Mouse (Mus musculus): ENCODE results near the gene Oxsm.

The Oxsm gene

DNA sequence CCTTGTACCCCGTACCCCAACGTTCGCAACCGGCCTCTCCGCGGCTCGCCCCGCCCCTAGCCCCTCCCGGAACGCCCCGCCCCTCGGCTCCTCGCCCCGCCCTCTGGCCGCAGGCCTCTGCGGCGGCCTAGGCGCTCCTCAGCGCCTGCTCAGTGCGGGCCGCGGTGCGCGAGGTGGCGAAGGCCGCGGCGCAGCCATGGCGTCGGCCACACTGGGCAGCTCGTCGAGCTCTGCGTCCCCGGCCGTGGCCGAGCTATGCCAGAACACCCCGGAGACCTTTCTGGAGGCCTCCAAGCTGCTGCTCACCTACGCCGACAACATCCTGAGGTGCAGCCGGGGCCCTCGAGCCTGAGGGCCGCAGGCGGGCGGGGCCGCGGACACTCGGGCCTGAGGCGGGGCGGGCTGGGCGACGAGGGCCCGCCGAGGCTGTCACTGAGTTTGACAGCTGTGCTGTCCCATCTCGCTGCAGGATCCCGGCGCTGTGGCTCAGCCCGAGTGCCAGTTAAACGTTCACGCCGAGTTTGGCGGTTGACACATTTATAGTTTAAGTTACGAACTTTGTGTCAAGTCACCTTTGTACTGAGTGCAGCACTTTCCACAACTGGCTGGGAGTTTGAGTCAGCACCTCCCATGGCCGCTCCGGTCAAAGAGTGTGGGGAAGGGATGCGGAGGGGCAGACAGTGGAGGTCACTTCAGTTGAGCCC is at the start of gene Oxsm, which contains the start of gene Ngly1:
Oxsm (minus strand) TSS at position 638 of the 704 bp plus-strand sequence.
Ngly1 (plus strand) TSS at position 110 of the 704 bp plus-strand sequence.
- peak; percentile 89 for DNase-seq (ENCODE audit: low read depth)

DNA sequence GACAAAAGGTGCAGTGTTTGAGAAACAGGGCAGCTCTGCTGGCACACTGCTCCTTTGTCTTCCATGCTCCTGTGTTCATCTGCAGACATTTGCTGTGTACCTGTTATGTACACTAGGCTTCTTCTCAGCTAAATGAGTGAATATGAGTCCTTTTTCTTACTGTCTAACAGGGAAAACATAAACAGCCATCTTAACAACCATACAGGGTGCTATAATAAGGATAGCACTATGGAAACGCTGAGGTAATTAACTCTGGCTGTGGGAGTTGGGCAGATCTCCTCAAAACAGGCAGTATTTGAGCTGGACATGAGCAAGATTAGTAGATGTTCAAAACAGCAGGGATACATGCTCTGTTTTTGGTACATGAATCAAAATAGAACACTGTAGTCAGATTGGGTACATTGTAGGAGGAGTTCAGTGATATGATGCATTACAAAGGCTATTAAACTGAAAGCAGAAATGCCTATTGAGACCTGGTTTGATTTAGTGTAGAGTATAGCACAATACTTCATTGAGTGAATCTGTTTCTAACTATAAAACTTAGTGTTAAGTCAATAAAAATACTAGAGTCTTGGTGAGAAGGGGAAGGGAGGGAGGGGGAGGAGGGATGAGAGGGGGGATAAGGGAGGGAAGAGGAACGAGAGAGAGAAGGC is 47.3 kb upstream of the Oxsm start:
- DNase-seq (ENCODE audit: low read depth): no peak

DNA sequence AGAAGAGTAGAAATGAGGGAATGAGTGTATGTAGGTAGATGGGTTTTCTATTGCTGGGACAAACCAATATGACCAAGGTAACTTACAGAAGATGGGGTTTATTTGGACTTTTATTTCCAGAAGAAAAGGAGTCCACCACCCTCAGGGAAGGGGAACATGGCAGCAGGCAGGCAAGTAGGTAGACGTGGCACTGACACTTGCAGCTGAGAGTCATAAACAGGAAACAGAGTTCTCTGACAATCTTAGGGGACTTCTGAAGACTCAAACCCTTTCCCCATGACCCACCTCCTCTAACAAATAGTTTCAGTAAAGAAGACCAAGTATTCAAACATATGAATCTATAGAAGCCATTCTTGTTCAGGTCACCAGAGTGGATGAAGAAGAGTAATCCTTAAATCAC is 44.3 kb upstream of the Oxsm start:
- peak; percentile 10 for DNase-seq (ENCODE audit: low read depth)

- no peak for DNase-seq (ENCODE audit: low read depth)
Observed at GRCm38 (mm10) chr14:16293015-16293414, 43.4 kb upstream of the Oxsm start.

DNA sequence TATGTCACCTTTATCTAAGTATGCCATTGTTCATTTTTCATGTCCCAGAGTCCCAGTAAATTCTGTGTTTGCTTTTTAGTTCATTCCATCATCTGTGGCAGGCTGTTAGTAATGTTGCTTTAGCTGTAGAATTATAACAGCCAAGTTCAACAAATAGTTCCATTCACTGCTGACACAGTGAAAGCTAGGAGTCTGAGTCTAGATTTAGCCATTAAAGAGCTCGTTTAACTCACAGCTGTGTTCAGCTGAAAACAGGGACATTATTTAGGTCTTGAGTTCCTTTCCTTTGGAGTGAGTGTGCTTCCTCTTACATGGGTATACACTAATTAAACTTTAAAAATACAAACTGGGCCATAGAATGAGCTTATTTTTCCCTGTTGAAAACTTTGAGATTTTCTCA is 42.8 kb upstream of the Oxsm start:
- no peak for DNase-seq (ENCODE audit: low read depth)

GRCm38 (mm10) chr14:16283966-16284365 is 34.4 kb upstream of the Oxsm start:
- no peak for DNase-seq (ENCODE audit: low read depth)

DNA sequence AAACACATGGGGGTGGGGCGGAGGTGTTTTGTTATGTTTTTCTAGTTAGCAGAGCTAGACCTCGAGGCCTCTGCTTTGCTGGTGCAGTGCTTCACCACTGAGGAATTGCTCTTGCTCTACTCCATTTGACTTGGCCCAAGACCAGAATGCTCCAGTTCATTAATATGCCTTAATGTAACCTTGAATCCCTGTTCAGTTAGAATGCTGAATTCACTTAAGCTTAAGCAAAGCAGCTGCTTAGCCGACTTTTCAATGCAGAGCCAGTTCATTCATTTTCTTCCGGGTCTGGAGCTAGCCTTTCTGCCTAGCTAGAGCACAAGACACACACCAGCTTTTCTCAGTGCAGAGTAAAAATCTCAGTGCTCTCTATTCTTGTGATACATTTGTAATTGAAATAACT is 29.6 kb upstream of the Oxsm start:
- DNase-seq (ENCODE audit: low read depth): no peak

DNA sequence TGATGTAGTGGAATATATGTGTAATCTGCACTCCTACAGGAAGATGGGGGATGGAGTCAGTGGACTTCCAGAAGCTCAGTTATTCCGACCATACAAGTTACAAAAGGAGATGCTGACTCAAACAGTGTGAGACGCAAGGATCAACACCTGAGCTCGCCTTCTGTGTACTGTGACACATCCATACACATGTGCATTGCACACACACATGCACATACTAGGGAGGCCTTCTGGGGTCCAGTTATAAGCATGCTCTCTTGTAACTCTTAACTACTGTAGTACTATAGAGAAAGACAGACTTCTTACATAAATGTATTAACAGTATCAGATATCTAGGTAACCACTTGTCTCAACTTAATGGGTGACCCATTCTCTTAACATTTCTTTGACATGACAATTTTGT is 24.1 kb upstream of the Oxsm start:
- no peak for DNase-seq (ENCODE audit: low read depth)

DNA sequence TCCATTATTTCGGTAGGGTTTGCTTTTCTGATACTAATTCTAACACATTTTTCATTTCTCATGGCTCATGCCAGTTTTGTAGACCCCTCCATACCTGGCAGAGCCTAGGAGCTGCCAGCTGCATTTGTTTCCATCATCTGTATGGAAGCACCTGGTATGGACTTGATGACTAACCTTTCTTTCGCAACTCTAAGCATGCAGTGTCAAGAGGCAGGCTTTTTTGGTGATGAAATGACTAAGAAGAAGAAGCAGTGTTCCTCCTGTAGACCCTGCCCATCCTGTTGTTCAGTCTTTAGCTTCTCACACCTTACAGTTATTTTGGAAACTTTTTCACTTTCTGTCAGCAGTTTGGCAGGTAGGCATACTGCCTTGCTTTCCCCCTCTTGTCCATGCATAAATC is 20.2 kb upstream of the Oxsm start:
- no peak for DNase-seq (ENCODE audit: low read depth)

DNA sequence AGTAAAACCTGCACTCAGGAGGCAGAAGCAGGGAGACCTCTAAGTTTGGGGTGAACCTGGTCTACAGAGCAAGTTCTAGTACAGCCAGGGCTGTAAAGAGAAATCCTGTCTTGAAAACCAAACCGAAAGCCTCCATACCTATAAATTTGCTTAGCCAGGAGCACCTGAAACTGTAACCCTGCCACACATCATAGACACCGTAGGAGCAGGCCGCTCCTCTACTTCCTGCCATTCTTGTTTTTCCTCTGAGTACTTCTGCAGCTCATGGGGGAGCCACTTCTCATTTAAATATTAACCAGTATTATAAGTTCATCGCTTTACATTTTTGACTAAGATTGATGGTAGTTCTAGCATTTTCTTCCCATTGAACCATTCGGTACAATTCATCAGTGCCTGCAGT is 17.4 kb upstream of the Oxsm start:
- DNase-seq (ENCODE audit: low read depth): peak; percentile 37

DNA sequence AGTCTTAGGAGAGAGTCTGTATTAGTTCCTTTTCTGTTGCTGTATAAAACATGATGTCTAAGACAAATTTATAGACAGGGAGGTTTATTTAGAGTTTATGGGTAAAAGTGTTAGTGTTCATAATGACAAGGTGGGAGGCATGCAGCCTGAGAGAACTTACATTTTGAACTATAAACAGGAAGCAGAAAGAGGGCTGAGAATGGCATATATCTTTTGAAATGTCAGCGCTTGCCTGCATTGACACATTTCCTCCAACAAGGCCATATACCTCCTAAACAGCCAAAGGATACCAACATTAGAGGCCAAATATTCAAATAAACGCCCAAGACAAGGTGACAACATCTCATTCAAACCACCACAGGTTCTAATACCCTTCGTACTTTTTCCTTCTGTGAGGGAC is 12.3 kb upstream of the Oxsm start:
- DNase-seq (ENCODE audit: low read depth): no peak

GRCm38 (mm10) chr14:16260541-16260940 is 10.9 kb upstream of the Oxsm start:
- DNase-seq (ENCODE audit: low read depth): no peak

- DNase-seq (ENCODE audit: low read depth): peak; percentile 52
Observed at GRCm38 (mm10) chr14:16256209-16256608, 6.6 kb upstream of the Oxsm start.

- no peak for DNase-seq (ENCODE audit: low read depth)
Observed at GRCm38 (mm10) chr14:16255745-16256144, 6.1 kb upstream of the Oxsm start.

DNA sequence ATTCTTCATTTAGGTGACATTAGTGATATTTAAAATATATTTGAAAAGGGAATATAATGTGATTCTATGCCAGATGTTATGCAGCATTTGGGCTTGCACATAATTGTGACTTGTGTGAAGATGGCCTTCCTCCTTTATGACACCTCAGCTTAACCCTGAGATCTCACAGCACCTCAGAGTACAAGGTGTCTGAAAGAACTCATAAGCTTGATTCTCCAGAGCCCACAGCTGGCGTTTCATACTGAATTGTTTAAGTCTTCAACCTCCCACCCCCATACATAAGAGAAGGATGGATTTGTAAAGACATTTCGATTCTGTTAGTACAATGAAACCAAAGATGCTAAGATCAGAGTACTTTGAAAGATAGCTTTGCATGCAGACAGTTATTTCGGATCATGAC is 491 bp upstream of the Oxsm start:
- DNase-seq (ENCODE audit: low read depth): peak; percentile 50

DNA sequence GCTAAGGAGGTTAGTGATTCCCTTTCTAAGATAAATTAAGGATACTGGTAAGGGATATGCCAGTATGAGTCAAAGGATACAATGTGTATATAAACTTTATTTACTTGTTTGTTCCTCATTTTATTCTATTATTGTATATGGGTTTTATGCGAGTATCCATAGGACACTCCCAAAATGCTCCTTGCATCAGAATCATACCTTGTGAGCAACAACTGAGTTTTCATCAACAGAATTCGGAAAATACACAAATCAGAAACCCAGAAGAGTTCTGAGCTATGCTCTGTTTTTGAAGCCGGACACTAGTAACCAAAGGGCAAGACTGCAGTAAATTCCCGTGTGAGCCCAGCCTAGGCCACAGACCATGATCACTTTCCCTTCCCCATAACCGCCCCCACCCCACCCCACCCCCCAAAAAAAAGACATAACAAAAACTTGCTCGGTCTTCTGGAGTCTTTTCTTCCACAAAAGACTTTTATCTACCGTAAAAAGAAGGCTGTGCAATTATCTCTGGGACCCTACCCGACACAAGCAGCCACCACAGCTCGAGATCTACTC is 928 bp downstream of the Oxsm start:
- no peak for DNase-seq (ENCODE audit: low read depth)

DNA sequence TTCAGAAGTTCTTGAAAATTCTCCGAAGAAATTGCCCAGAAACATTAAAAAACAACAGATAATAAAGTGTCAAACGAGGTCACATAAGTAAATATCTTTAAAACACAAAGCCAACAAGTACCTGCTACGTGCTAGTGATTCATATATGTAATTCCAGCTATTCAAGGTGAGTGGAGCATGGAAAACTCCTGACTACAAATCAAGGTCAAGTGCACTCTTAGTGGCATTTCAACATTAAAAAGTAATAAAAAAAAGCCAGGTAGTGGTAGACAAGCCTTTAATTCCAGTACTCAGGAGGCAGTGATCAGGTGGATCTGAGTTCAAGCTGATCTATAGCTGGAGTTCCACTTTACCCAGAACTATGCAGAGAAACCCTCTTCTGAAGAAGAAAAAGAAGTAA is 1.5 kb downstream of the Oxsm start:
- no peak for DNase-seq (ENCODE audit: low read depth)

GRCm38 (mm10) chr14:16246340-16246912 is 3.2 kb downstream of the Oxsm start:
- DNase-seq (ENCODE audit: low read depth): no peak

DNA sequence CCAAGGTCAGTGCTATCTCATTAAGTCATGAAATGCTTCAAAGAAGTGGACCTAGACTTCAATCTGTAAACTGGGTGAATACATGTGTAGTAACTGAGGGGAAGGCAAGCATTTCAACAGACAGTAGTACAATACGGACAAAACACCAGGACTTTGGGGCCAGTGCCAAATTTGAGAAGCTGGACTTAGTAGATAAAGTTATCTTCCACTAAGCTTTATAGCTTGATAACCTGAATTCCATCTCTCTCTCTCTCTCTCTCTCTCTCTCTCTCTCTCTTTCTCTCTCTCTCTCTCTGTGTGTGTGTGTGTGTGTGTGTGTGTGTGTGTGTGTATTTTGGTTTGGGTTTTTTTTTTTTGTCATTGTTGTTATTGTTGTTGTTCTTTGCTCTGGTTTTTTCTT is 4.5 kb downstream of the Oxsm start:
- no peak for DNase-seq (ENCODE audit: low read depth)

- no peak for DNase-seq (ENCODE audit: low read depth)
Observed at GRCm38 (mm10) chr14:16244370-16244769, 5.2 kb downstream of the Oxsm start.

DNA sequence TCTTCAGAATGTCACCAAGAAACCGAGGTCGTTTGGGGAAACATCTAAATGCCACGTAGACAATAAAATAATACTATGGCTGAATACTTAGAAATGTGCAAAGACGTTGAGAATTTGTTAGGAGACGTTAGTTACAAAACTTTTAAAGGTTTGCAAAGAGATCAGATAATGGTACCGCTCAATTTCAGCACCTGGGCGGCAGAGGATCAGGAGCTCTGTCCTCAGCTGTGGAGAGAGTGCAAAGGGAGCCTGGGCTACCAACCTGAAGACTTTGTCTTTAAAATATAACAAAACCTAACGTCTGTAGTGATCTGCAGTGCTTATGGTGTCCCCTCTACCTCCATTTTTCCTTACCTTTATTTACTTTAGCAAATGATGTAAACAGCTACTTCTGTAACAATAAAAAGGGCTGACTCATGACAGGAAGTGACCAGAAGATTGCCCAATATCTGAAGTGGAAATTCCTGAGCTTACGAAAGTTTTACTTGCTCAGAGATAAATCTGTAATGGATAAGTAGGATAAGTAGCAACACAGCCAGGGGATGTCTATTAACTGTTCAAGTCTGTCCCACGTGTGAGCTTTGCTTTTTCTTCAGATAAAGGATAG is 5.9 kb downstream of the Oxsm start:
- DNase-seq (ENCODE audit: low read depth): peak; percentile 72

DNA sequence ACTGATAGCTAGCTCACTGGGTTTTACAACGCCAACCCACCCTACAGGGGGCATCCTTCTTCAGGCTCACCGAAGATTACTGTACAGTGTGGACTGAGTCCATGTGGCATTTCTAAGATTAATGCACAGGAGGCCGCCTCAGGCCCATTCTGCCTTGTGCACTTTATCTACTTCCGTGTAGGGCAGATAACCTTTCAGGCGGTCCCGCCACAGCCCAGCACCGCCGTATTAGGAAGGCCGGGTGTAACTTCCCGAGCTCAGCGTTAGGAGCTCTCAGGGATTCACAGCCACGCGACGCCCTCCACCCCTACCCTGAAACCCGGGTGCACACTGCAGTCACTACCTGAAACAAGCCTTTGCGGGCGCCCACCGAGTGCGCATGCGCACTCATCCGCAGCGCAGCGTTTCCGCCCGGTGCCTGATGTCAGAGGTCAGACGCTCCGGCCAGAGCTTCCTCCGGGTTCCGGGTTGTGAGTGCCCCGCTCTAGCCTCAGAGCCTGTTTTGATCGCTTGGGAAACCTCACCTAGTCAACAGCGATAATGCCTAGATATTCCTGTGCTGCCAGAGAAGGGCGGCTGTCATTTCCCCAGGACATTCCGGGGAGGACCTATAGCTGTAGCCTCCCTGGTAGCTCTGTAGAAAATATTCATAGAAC is 6.5 kb downstream of the Oxsm start:
- peak; percentile 92 for DNase-seq (ENCODE audit: low read depth)

Data from induced T-regulatory cell, adult 2 months (primary cell).